In the genomic region with DNA sequence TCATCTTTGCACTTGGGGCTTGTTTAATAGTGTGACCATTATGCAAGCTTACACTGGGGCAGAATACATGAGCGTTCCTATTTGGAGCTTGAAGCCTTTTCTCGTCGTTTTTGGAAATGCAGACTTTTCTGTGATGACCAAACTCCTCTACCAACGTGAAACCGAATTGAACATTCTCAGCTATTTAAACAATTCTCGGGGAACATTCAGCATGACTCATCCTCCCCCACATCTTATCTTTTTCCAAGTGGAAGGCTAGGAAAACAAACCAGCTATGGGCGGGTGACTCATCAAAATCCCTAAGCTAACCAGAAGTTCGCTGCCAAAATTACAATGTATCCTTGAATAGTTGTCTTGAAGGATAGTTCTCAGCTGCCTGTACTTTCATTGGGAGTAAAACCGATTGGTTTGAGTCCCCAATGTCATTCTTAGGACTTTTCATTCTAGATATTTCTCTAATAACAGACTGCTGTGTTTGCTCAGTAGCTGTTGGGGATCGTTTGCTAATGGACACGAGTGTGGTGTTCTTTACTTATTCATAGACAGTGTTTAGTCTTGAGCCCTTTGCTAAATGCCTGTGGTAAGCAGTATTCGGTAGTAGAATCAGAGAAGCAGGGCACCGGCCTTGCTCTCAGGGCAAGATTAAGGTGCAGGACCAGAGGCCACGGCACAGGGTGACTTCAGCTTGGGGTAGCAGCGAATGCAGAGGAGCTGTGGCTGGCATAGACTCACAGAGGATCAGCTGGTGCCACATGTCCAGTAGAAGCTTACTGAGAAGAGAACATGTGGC, we compare ENCODE assay signal across 11 mouse cellular contexts. TPM values are rescaled to one million over a fixed set of nuclear protein-coding genes. Genes with fewer than 3 reads are reported as not detected.
DNase-seq lines count a peak whose midpoint lies in the region; ATAC-seq and TF ChIP-seq lines count a peak whose summit lies in the region.
"Had no signal": no experiment of that assay in that cellular context is flagged by ENCODE, and none has a peak within 500 bp of the region (broad histone marks: within the 10 kb centered on the region; RNA-seq: fewer than 3 reads in every experiment).

No protein-coding gene starts in this region.

- no peaks in the 10 kb centered on the region for H3K27me3 ChIP-seq in C2C12 (ENCODE audit: control insufficient read depth, insufficient read depth, insufficient read length)
- H3K27me3 ChIP-seq: embryonic facial prominence, embryonic 15.5 days; neural tube, embryonic 15.5 days had no signal

- H3K79me2 ChIP-seq in C2C12 (ENCODE audit: control insufficient read depth, insufficient read depth) = peaks cover 3% of the 10 kb centered on the region

- peak overlapping the region; percentile 89 for H3K27ac ChIP-seq in layer of hippocampus, adult 2 months
- H3K27ac ChIP-seq: embryonic facial prominence, embryonic 15.5 days; neural tube, embryonic 15.5 days had no signal

- peaks cover 1% of the 10 kb centered on the region for H3K79me3 ChIP-seq in C2C12 (ENCODE audit: low read depth)

- TF ChIP-seq CTCF in C2C12 (IDR thresholded peaks at IDR 0.05; ENCODE audit: control insufficient read depth, insufficient read depth, insufficient read length) = no peak
- no peak for TF ChIP-seq CTCF in layer of hippocampus, adult 2 months (conservative IDR thresholded peaks at IDR 0.05)

- peaks cover 55% of the 10 kb centered on the region for H3K36me3 ChIP-seq in C2C12 (ENCODE audit: control insufficient read depth, insufficient read depth)

- peak; percentile 71 to 88 for DNase-seq in layer of hippocampus, adult 18-20 months (ENCODE audit: low spot score in 2 of 2)
- DNase-seq in layer of hippocampus, postnatal 25 days (ENCODE audit: extremely low spot score in 1 of 2, low spot score in 1 of 2) = no peak
- peak; percentile 74 for DNase-seq in adipocyte (ENCODE audit: low spot score)
- DNase-seq in layer of hippocampus, adult 2 months (ENCODE audit: low spot score in 2 of 2) = peak; percentile 54 to 87
- no peak for DNase-seq in cerebellum, postnatal 14 days
- no peak for DNase-seq in kidney, adult 18-20 months

- no peak overlapping the region for H3ac ChIP-seq in C2C12 (ENCODE audit: control insufficient read depth, insufficient read length, low read depth)

- H3K4me3 ChIP-seq in C2C12 (ENCODE audit: insufficient read depth, poor library complexity, severe bottlenecking) = no peak overlapping the region
- no peak overlapping the region for H3K4me3 ChIP-seq in layer of hippocampus, adult 2 months
- H3K4me3 ChIP-seq: embryonic facial prominence, embryonic 15.5 days; neural tube, embryonic 15.5 days had no signal

- ATAC-seq in activated CD4-positive, CD25-positive, alpha-beta regulatory T cell, adult 4 months = no peak

TF ChIP-seq in C2C12, 6 proteins besides CTCF, POLR2A, EP300 and RAD21:
- TF ChIP-seq MYOG (IDR thresholded peaks at IDR 0.05; ENCODE audit: control insufficient read depth, extremely low read depth, insufficient read length) = no peak
- TF ChIP-seq FOSL1 (IDR thresholded peaks at IDR 0.05; ENCODE audit: insufficient read depth, low read length, poor library complexity, severe bottlenecking) = peak; percentile 97
- no peak for TF ChIP-seq USF1 (IDR thresholded peaks at IDR 0.05; ENCODE audit: low read depth)
- TF ChIP-seq MAX (IDR thresholded peaks at IDR 0.05) = no peak
- peak; percentile 7 for TF ChIP-seq MYOD1 (IDR thresholded peaks at IDR 0.05; ENCODE audit: control insufficient read depth, insufficient read length, low read depth)
- no peak for TF ChIP-seq CEBPB (IDR thresholded peaks at IDR 0.05; ENCODE audit: low read depth)

RNA-seq across cellular contexts. Expression of a gene that starts 29.6 kb away (rescaled TPM):
- total RNA-seq in layer of hippocampus, adult 18-20 months (2021) = 10 to 100 TPM; 45.1 to 47.3 TPM
- 10 to 100 TPM; 42.6 to 45.1 TPM for total RNA-seq in layer of hippocampus, postnatal 25 days (2021)
- 21.1 TPM for polyA plus RNA-seq in C2C12 (2012; fragmentation: generic; extraction: Trizol)
- 10 to 100 TPM; 48.7 to 49.1 TPM for total RNA-seq in layer of hippocampus, adult 2 months (2021)
- polyA plus RNA-seq in activated CD4-positive, CD25-positive, alpha-beta regulatory T cell, adult 4 months (2017; shearing (Covaris generic)) = 10 to 100 TPM; 59.3 to 59.6 TPM

RNA-seq across cellular contexts. Expression of a gene that starts 45.7 kb away (rescaled TPM):
- 10 to 100 TPM in 1 of 2 experiments, 1 to 10 TPM in 1; 4.2 to 10.4 TPM for total RNA-seq in layer of hippocampus, adult 18-20 months (2021)
- 1 to 10 TPM; 4.3 to 5.1 TPM for total RNA-seq in layer of hippocampus, postnatal 25 days (2021)
- not detected for polyA plus RNA-seq in C2C12 (2012; fragmentation: generic; extraction: Trizol)
- 1 to 10 TPM; 5.4 to 8.7 TPM for total RNA-seq in layer of hippocampus, adult 2 months (2021)
- not detected for polyA plus RNA-seq in activated CD4-positive, CD25-positive, alpha-beta regulatory T cell, adult 4 months (2017; shearing (Covaris generic))
- polyA plus RNA-seq: liver, embryonic 16.5 days had no signal

Comparison
In these comparisons a context has a peak if more than half of its experiments do, and no peak if none do; other contexts are left out.
1. DNase-seq: peak in layer of hippocampus, adult 18-20 months (2 of 2), adipocyte (single experiment) and layer of hippocampus, adult 2 months (2 of 2); none in layer of hippocampus, postnatal 25 days (0 of 2), cerebellum, postnatal 14 days (0 of 2) and kidney, adult 18-20 months (single experiment).